Comparison of ENCODE assay signal across 19 mouse cellular contexts in genomic region chr10:108034068-108034467, GRCm38 (mm10).
DNase-seq lines count a peak whose midpoint lies in the region; ATAC-seq lines count a peak whose summit lies in the region.
"Had no signal": no experiment of that assay in that cellular context is flagged by ENCODE, and none has a peak within 500 bp of the region (broad histone marks: within the 10 kb centered on the region; RNA-seq: fewer than 3 reads in every experiment).

No protein-coding gene starts in this region.

- DNase-seq in left cerebral cortex, adult 11 months (ENCODE audit: low spot score), result peak; percentile 29
- no peak for DNase-seq in left cerebral cortex, postnatal 4 days
- DNase-seq in layer of hippocampus, adult 8-10 months (ENCODE audit: low spot score in 2 of 2), result peak; percentile 52 to 55
- DNase-seq in left cerebral cortex, postnatal 25 days (ENCODE audit: low spot score in 2 of 2), result peak; percentile 39 to 96
- DNase-seq in telencephalon, adult 2 months (ENCODE audit: low read depth, low spot score), result peak; percentile 87
- DNase-seq in midbrain, embryonic 10.5 days (ENCODE audit: low spot score), result no peak
- no peak for DNase-seq in adrenal gland, adult 8-10 months
- DNase-seq: B cell, adult 2 months; cerebellum, adult 8-10 months; lung, postnatal 14 days; spleen, adult 18-20 months had no signal

- intact Hi-C loops in left cerebral cortex, postnatal 4 days (cut with DNase I), result no loop called here
- intact Hi-C loops in left cerebral cortex, postnatal 25 days (cut with DNase I), result loop anchor here (5.0 kb wide), 1 partner anchor 92 kb away; no protein-coding TSS in a partner anchor

- no peak overlapping the region for H3K4me3 ChIP-seq in midbrain, embryonic 10.5 days
- H3K4me3 ChIP-seq in intestine, embryonic 16.5 days (ENCODE audit: low read length), result no peak overlapping the region
- H3K4me3 ChIP-seq: erythroblast, embryonic 14.5 days; heart, embryonic 13.5 days; liver, embryonic 15.5 days; midbrain, embryonic 12.5 days; myocyte had no signal

- no peak overlapping the region for H3K27ac ChIP-seq in midbrain, embryonic 10.5 days (replicated peaks)
- no peak overlapping the region for H3K27ac ChIP-seq in intestine, embryonic 16.5 days (ENCODE audit: low read length)
- H3K27ac ChIP-seq: heart, embryonic 13.5 days; kidney, postnatal 0 days; liver, embryonic 15.5 days; midbrain, embryonic 12.5 days; stomach, postnatal 0 days had no signal

- ATAC-seq in intestine, embryonic 16.5 days, result no peak

- H3K36me3 ChIP-seq in midbrain, embryonic 10.5 days, result no peaks in the 10 kb centered on the region
- H3K36me3 ChIP-seq in intestine, embryonic 16.5 days (ENCODE audit: control insufficient read depth, insufficient read depth, low read length), result no peaks in the 10 kb centered on the region
- H3K36me3 ChIP-seq: heart, embryonic 13.5 days; liver, embryonic 15.5 days; midbrain, embryonic 12.5 days had no signal

- H3K9me3 ChIP-seq in midbrain, embryonic 10.5 days (replicated peaks), result no peaks in the 10 kb centered on the region
- no peaks in the 10 kb centered on the region for H3K9me3 ChIP-seq in intestine, embryonic 16.5 days (ENCODE audit: control insufficient read depth, low read length)
- H3K9me3 ChIP-seq: heart, embryonic 13.5 days; liver, embryonic 15.5 days; midbrain, embryonic 12.5 days had no signal

- H3K27me3 ChIP-seq in midbrain, embryonic 10.5 days (ENCODE audit: low read depth, poor library complexity, severe bottlenecking), result no peaks in the 10 kb centered on the region
- no peaks in the 10 kb centered on the region for H3K27me3 ChIP-seq in intestine, embryonic 16.5 days (replicated peaks; ENCODE audit: control insufficient read depth, insufficient read depth, low read length)
- H3K27me3 ChIP-seq: heart, embryonic 13.5 days; liver, embryonic 15.5 days; midbrain, embryonic 12.5 days had no signal

- H3K9ac ChIP-seq in intestine, embryonic 16.5 days (ENCODE audit: low read depth, low read length), result no peak overlapping the region
- H3K9ac ChIP-seq: heart, embryonic 13.5 days; liver, embryonic 15.5 days; midbrain, embryonic 12.5 days had no signal

- WGBS in midbrain, embryonic 10.5 days, result 95% methylated on average over 3 of the region's 3 CpGs
- 87% methylated on average over 3 of the region's 3 CpGs for WGBS in intestine, embryonic 16.5 days

- no peak overlapping the region for H3K4me2 ChIP-seq in intestine, embryonic 16.5 days (ENCODE audit: low read depth, low read length)
- H3K4me2 ChIP-seq: heart, embryonic 13.5 days; midbrain, embryonic 12.5 days had no signal

- H3K4me1 ChIP-seq in midbrain, embryonic 10.5 days, result no peaks in the 10 kb centered on the region
- H3K4me1 ChIP-seq in intestine, embryonic 16.5 days (ENCODE audit: control insufficient read depth, insufficient read depth, low read length), result no peaks in the 10 kb centered on the region
- H3K4me1 ChIP-seq: midbrain, embryonic 12.5 days had no signal

Comparison
In these comparisons a context has a peak if more than half of its experiments do, and no peak if none do; other contexts are left out.
1. DNase-seq: peak in left cerebral cortex, adult 11 months (single experiment), layer of hippocampus, adult 8-10 months (2 of 2), left cerebral cortex, postnatal 25 days (2 of 2) and telencephalon, adult 2 months (single experiment); none in left cerebral cortex, postnatal 4 days (single experiment), midbrain, embryonic 10.5 days (single experiment) and adrenal gland, adult 8-10 months (single experiment).